Mouse (Mus musculus) ZHBTc4 (cell line): ENCODE measurements at regions not wholly inside any gene's neighbourhood (a gene's known extent, or its start where the extent isn't known, plus 50 kb on each side); places are given as distances from the start of the nearest gene placed in this dataset.

ENCODE experiments used
- DNase-seq: peaks from one replicate; pipeline ENCODE4 v3.0.0-alpha.2; 2011; ENCODE audit warnings: low read depth, low spot score

- DNase-seq: no peak
These were observed 234.1 kb downstream of the Gm45692 start for GRCm38 (mm10) chr8:26353476-26353875.

- no peak for DNase-seq
These were observed 235.2 kb downstream of the Gm45692 start for GRCm38 (mm10) chr8:26354516-26354915.

- DNase-seq: no peak
These were observed 237.5 kb downstream of the Gm45692 start for GRCm38 (mm10) chr8:26356801-26357200.

- DNase-seq: no peak
These were observed 239.4 kb downstream of the Gm45692 start for GRCm38 (mm10) chr8:26358711-26359136.

- DNase-seq: peak; percentile 77
These were observed 243.0 kb downstream of the Gm45692 start for GRCm38 (mm10) chr8:26362366-26362765.

GRCm38 (mm10) chr8:26363616-26364015 is 244.3 kb downstream of the Gm45692 start:
- DNase-seq: no peak

- no peak for DNase-seq
These were observed 245.3 kb downstream of the Gm45692 start for GRCm38 (mm10) chr8:26364637-26365036.

- DNase-seq: peak; percentile 74
These were observed 261.3 kb downstream of the Gm45692 start for GRCm38 (mm10) chr8:26380668-26381067.

GRCm38 (mm10) chr8:26382426-26382825 is 263.1 kb downstream of the Gm45692 start:
- DNase-seq: peak; percentile 50

- no peak for DNase-seq
These were observed 264.6 kb downstream of the Gm45692 start for GRCm38 (mm10) chr8:26383886-26384285.

GRCm38 (mm10) chr8:26384305-26384993 is 265.1 kb downstream of the Gm45692 start:
- DNase-seq: no peak

- DNase-seq: no peak
These were observed 265.6 kb downstream of the Gm45692 start for GRCm38 (mm10) chr8:26384994-26385345.

- DNase-seq: no peak
These were observed 275.7 kb downstream of the Gm45692 start for GRCm38 (mm10) chr8:26395061-26395460.

- no peak for DNase-seq
These were observed 300.7 kb downstream of the Gm45692 start for GRCm38 (mm10) chr8:26420002-26420401.

GRCm38 (mm10) chr8:26420536-26420935 is 301.2 kb downstream of the Gm45692 start:
- no peak for DNase-seq

- no peak for DNase-seq
These were observed 308.0 kb downstream of the Gm45692 start for GRCm38 (mm10) chr8:26427311-26427710.

GRCm38 (mm10) chr8:26429751-26430327 is 310.5 kb downstream of the Gm45692 start:
- no peak for DNase-seq

GRCm38 (mm10) chr8:26432161-26432919 is 313.0 kb downstream of the Gm45692 start:
- no peak for DNase-seq

- DNase-seq: no peak
These were observed 316.9 kb downstream of the Gm45692 start for GRCm38 (mm10) chr8:26436236-26436635.

GRCm38 (mm10) chr8:26437571-26437970 is 318.2 kb downstream of the Gm45692 start:
- no peak for DNase-seq

GRCm38 (mm10) chr8:26438246-26438862 is 319.0 kb downstream of the Gm45692 start:
- DNase-seq: no peak

- no peak for DNase-seq
These were observed 319.5 kb downstream of the Gm45692 start for GRCm38 (mm10) chr8:26438877-26439276.
